Mouse (Mus musculus): ENCODE results near the gene Hsd3b2.

GRCm38 (mm10) chr3:98680786-98681185, 43.6 kb downstream of the Hsd3b2 start:
- no peak for TF ChIP-seq CTCF (IDR thresholded peaks at IDR 0.05; ENCODE audit: control insufficient read depth, insufficient read depth, insufficient read length)
- TF ChIP-seq MAX (IDR thresholded peaks at IDR 0.05) = no peak
- TF ChIP-seq USF1 (IDR thresholded peaks at IDR 0.05; ENCODE audit: low read depth) = no peak
- TF ChIP-seq CEBPB (IDR thresholded peaks at IDR 0.05; ENCODE audit: low read depth) = no peak

Measured in C2C12 (cell line).